Mouse (Mus musculus) cerebellum, adult 11-12 months (tissue): ENCODE results near the gene Myo1e.

Experiments used
- DNase-seq: peaks from one replicate; pipeline ENCODE4 v3.0.0; 2022

The Myo1e gene

GRCm38 (mm10) chr9:70207151-70207831 is at the start of gene Myo1e:
TSS of gene Myo1e (plus strand) at chr9:70207350.
- DNase-seq: peak; percentile 54

- no peak for DNase-seq
These were observed 47.1 kb upstream of the Myo1e start for GRCm38 (mm10) chr9:70160071-70160470.

GRCm38 (mm10) chr9:70168973-70169372 is 38.2 kb upstream of the Myo1e start:
- no peak for DNase-seq

DNA sequence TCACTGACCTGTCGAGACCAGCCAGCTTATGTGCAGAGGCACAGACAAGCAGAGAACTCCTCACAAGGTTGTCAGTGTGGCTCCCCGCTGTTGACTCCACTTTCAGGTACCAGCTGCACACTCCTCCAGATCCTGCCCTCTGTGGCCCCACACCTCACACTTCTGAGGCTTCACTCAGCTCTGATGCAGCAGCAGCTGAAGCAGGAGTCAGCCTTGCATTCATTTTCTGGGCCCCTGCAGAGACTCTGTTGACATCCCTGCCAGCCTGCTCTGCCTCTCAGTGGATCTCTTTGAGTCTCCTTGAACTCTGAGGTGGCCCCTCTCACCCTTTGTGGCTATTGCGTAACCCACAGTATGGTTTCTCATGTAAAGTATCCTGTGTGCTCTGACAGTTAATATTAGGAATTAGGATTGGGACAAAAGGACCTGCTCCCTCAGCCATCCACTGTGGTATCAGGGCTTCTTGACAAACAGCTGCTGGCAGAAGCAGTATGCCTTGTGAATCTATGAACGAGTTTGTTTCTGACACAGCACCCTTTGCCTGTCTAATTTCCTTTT is 32.8 kb upstream of the Myo1e start:
- DNase-seq: no peak

DNA sequence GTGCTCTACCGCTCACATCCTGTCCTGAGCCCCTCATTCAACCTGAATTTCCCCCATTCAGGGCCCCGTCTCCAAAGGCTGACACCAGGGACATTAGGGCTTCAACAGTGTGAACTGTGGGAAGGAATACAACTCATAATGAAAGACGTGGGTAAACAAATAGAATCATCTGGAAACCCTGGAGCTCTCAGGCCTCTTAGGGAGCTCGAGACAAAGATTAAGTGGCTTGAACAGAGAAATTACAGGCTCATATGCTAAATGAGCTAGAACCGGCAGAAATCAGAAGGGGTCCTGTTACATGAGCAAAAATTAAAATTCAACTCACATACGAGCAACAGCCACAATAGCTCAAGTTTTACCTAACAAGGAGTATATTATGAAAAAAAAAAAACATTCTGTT is 32.3 kb upstream of the Myo1e start:
- DNase-seq: no peak

GRCm38 (mm10) chr9:70176291-70176690 is 30.9 kb upstream of the Myo1e start:
- DNase-seq: no peak

GRCm38 (mm10) chr9:70181719-70182118 is 25.4 kb upstream of the Myo1e start:
- no peak for DNase-seq

DNA sequence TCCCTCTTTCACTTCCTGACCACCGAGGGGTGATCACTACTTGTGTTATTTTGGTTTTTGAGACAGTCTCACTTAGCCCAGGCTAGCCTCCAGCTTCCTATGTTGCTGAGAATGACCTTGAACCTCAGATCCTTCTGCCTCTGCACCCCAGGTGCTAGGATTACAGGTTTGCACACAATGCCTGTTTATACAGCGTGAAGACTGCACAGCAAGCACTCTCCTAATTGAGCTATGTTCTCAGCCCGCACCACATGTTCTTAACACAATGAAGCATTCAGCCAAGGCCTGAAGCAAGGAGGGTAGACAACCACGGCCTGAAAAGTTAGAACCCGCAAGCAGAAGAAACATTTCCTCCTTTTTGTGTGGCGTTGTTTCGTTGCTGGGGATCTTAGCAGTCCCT is 24.5 kb upstream of the Myo1e start:
- no peak for DNase-seq

GRCm38 (mm10) chr9:70192336-70192735 is 14.8 kb upstream of the Myo1e start:
- DNase-seq: no peak

GRCm38 (mm10) chr9:70194622-70195021 is 12.5 kb upstream of the Myo1e start:
- DNase-seq: no peak

DNA sequence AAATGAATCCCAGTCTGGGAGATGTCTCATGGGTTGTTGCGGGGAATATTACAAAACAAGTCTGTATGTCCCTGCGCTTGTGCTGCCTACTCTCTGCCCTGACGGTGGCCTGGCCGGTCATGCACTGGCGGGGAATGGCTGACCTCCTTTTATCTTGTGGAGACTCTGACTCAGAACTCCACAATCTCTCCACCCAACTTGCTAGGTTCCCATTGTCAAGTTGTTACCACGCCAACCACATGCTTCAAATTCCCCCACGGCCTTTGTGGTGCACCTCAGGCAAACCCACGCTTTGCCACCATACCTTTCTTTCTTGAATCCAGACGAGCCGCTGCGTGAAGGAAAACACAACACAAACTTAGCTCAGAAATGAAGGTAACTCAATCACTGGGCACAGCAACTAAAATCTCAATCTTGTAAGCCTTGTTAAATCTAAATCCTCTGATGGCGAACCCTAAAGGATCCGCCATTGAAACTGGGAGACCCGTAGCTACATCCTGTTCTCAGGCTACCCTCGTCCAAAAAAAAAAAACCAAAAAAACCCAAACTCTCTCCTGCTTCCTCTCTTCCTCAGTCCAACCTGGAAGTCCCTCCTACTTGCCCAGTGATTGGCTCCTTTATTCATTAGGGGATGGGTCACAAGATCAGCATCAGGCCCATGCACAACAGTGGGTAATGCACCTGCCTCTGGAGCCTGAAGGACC is 10.0 kb upstream of the Myo1e start:
- no peak for DNase-seq

DNA sequence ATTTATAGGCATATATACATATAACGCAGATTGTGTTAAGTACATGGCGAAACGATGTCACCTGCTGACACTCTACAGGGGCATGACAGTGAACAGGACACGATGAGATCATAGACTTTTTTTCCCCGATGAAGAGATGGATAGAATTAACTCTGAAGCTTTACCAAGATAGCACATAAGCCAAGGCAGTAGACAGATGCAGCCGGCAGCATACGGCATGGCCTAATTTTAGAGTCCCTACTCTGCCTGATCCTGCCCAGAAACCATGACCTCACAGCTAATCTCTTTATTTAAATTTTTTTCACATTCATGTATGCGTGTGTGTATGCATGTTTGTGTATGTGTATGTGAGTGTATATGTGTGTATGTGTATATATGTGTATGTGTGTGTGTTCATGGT is 9.2 kb upstream of the Myo1e start:
- no peak for DNase-seq

DNA sequence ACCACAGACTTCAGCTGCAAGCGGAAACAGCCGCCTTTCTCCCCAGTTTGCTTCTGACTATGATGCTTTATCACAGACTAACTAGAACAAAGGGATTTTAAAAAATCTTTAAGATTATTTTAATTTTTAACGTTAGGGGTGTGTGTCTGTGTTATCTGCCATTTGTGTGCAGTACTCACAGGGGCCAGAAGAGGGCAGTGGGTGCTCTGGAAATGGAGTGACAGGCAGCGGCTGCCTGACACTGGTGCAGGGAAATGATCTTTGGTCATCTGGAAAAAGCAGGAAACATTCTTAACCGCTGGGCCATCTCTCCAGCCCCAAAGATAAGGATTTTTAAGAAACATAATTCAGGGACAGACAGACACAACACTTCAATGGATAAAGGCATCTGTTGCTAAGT is 4.4 kb upstream of the Myo1e start:
- no peak for DNase-seq

GRCm38 (mm10) chr9:70203267-70204076 is 3.7 kb upstream of the Myo1e start:
- DNase-seq: no peak

- DNase-seq: peak; percentile 7
These were observed 901 bp downstream of the Myo1e start for GRCm38 (mm10) chr9:70207981-70208521.

- no peak for DNase-seq
These were observed 1.6 kb downstream of the Myo1e start for GRCm38 (mm10) chr9:70208751-70209150.

DNA sequence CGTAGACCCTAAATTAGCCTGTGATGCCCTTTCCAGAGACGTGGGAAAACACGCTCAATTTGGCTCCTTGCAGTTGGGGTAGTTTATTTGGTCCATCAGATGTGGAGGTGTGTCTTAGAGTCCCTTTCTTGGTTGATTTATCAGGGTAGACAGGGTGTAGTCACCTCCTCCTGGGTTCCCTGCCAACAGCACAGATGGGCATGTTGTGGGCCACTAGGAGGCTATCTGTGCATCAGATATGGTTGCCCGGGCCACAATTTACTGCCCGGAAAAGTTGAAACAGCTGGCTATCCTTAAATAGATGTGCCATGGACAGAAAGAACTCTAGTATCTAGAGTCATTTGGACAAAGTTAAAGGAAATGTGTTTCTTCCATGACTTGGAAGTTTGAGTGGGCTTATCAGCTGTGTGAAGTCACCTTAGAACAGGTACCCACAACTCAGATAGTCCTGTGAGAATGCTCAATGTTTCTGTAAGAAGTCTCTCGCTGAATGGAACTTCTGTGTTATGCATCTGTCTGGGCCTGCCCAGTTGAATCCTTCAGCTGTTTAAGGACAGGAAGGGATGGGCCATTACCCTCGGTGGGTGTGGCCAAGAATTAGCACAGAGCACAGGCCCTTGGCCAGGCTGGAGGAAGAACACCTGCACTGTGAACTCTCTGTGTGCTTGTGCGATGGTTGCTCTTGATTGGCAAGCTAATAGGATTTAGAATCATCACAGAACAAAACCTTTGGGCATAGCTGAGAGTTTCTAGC is 2.3 kb downstream of the Myo1e start:
- peak; percentile 8 for DNase-seq

DNA sequence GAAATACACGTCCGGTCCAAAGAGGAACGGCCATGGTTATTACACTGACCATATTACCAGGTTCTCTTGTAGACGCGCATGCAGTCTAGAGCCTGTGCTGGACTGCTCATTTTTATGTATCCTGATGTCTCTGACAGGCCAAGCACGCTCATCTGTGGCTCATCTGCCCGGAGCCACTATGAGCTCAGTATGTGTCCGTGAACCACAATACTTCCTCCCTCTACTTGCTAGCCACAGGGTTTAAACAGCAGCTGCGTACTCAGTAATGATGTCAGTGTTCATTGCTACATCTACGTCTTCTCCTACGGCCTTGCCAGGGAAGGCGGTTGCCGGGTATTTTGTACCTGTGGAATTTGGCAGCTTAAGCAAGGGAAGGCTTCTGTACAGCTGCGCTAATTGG is 4.5 kb downstream of the Myo1e start:
- no peak for DNase-seq

DNA sequence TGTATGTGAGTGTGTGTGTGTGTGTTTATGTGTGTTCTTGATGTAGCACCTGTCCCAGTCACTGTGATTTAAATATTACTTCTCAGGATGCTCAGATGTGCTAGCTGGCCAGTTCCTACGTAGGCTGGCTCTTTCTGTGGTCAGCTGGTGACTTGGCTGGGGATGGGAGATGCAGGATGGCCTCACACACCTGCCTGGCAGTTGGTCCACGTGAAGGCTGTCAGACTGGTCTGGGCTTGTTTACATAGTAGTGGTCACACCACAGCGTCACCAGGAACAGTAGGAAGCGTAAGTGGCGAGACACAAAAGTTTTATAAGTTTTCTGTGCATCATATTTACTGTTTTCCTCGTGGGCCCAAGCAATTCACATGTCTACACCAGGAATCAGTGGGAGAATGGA is 9.4 kb downstream of the Myo1e start:
- no peak for DNase-seq

- DNase-seq: no peak
These were observed 12.3 kb downstream of the Myo1e start for GRCm38 (mm10) chr9:70219295-70219931.

DNA sequence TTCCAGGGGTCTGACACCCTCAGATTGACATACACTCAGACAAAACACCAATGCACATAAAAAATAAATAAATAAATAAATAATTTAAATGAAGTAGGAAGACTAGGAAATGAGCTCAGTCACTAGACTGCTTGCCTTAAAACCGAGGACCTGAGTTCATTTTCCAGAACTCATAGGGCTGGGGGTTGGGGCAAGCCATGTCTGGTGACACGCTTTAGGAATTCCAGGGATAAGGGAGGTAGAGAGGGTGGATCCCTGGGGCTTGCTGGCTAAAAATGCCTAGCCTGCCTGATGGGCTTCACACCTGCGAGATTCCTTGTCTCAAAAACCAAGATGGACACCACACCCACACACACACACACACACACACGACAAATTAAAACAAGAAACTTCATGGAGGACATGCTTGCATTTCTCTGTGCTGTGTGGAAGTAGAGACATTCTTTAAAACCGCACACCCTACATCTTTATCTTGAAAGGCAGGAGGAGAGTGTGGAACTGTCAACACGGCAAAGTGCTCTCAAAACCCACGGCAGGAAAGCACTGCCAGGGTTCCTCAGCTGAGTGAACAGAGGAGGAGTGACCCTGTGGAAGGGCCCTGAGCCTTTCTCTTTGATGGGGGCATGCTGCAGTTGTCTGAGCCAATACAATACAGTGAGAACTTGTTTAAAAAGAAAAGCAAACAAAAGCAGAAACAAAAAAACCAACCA is 13.5 kb downstream of the Myo1e start:
- DNase-seq: no peak
